Mouse (Mus musculus): ENCODE measurements around the gene Pacsin1. TPM values are rescaled to one million over a fixed set of nuclear protein-coding genes. Genes with fewer than 3 reads are reported as not detected.

Gene Pacsin1
- polyA plus RNA-seq, 1 experiment = 24.0 TPM

DNA sequence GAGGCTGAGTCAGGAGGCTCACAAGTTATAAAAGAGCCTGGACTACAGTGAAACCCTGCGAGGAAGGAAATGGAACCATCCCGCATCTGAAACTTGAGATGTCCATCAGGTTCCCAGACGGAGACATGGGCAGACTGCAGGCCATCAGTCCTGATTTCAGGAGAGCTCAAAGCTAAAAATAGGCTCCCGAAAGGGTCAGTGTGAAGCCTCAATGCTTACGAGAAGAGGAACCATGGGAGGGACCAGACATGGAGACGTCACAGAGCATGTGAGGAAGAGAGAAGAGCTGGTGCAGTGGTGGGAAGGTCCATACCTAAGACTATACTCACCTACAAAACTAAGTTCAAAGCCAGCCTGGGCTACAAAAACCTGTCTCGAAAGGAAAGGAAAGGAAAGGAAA is 39.9 kb upstream of the Pacsin1 start:
- TF ChIP-seq POLR2A (IDR thresholded peaks at IDR 0.05; ENCODE audit: control insufficient read depth, extremely low read depth, insufficient read depth, low read length, poor library complexity) (no peak), CTCF (IDR thresholded peaks at IDR 0.05; ENCODE audit: borderline replicate concordance, control insufficient read depth, extremely low read depth, insufficient read depth, low read length, poor library complexity) (no peak)

DNA sequence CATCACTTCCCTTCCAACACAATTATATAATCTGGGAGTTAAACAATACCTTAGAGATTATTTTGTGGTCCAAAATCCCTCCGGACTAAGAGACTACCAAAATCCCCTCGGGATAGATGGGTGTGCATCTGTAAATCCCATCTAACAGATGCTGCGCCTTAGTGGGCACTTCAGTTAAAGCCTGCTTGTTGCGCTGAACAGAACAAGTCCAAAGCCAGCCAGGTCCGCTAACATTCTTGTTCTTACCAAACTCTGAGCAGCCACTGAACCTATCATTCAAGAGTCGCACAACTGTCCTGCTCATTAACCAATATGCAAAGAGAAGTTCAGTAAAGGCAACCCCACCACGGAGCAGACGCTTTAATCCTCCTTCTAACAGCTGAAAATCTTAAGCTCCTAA is 34.1 kb upstream of the Pacsin1 start:
- no peak overlapping the region for H3K4me3 ChIP-seq (ENCODE audit: control insufficient read depth, insufficient read depth, low read length)
- no peak for DNase-seq
- H3K27me3 ChIP-seq (ENCODE audit: control insufficient read depth, insufficient read depth, low read length) = no peaks in the 10 kb centered on the region
- 63% methylated on average over 8 of the region's 8 CpGs for WGBS
- H3K27ac ChIP-seq (ENCODE audit: control insufficient read depth, insufficient read depth, low read length) = no peak overlapping the region
- no peaks in the 10 kb centered on the region for H3K36me3 ChIP-seq (ENCODE audit: control insufficient read depth, insufficient read depth, low read length)
- H3K4me1 ChIP-seq (replicated peaks; ENCODE audit: control insufficient read depth, insufficient read depth, low read length) = peaks cover 12% of the 10 kb centered on the region
- TF ChIP-seq POLR2A (IDR thresholded peaks at IDR 0.05; ENCODE audit: control insufficient read depth, extremely low read depth, insufficient read depth, low read length, poor library complexity) (no peak), CTCF (IDR thresholded peaks at IDR 0.05; ENCODE audit: borderline replicate concordance, control insufficient read depth, extremely low read depth, insufficient read depth, low read length, poor library complexity) (no peak)

More for the DNA sequence above, 39.9 kb upstream of the Pacsin1 start:
- no peaks in the 10 kb centered on the region for H3K27me3 ChIP-seq (ENCODE audit: control insufficient read depth, insufficient read depth, low read length)
- H3K27ac ChIP-seq (ENCODE audit: control insufficient read depth, insufficient read depth, low read length) = no peak overlapping the region
- no peaks in the 10 kb centered on the region for H3K36me3 ChIP-seq (ENCODE audit: control insufficient read depth, insufficient read depth, low read length)
- peaks cover 15% of the 10 kb centered on the region for H3K4me1 ChIP-seq (replicated peaks; ENCODE audit: control insufficient read depth, insufficient read depth, low read length)
- WGBS = 94% methylated on average over 7 of the region's 7 CpGs
- DNase-seq = no peak
- H3K4me3 ChIP-seq (ENCODE audit: control insufficient read depth, insufficient read depth, low read length) = no peak overlapping the region

DNA sequence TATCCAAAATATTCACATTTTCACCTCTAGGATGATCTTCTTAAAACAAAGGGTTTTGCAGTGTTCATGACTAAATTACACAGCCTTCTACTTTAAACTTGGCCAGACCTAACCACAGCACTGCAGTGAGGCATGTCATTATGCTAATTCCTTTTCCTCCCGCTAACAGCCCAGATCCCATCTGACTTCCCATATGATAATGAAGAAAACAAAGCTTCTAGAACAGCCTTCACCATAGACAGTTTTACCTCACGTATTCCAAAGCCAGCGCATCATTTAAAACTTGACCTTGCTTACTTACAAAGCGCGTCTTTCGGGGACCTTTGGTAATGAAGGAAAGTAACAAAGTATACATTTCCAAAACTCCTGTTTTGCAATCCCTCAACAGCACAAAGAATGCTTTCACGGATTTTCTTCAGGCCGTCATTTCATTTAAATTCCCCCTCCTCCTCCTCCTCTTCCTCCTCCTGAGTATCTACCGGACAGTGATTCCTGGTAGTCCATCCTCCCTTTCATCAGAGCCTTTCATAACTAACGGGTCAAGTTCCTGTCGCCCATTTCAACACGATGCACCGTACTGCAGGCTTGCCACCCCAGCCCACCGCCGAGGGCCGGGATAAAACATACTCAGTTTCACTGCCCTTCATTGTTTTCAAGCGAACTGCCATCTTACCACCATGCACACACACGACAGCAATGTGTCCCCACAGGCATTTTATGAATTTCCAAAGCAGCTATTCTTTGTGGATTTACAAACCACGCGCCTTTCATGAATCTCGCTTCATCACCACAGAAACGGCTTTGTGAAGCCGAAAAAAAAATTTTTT is 33.4 kb upstream of the Pacsin1 start:
- Histone ChIP-seq H3K4me3 (ENCODE audit: control insufficient read depth, insufficient read depth, low read length) (peak overlapping the region; percentile 37), H3K36me3 (ENCODE audit: control insufficient read depth, insufficient read depth, low read length) (no peaks in the 10 kb centered on the region), H3K4me1 (replicated peaks; ENCODE audit: control insufficient read depth, insufficient read depth, low read length) (peaks cover 12% of the 10 kb centered on the region), H3K27me3 (ENCODE audit: control insufficient read depth, insufficient read depth, low read length) (no peaks in the 10 kb centered on the region), H3K27ac (ENCODE audit: control insufficient read depth, insufficient read depth, low read length) (no peak overlapping the region)
- WGBS = 1% methylated on average over 23 of the region's 23 CpGs
- DNase-seq = no peak
- no peak for TF ChIP-seq POLR2A (IDR thresholded peaks at IDR 0.05; ENCODE audit: control insufficient read depth, extremely low read depth, insufficient read depth, low read length, poor library complexity)
- TF ChIP-seq CTCF (IDR thresholded peaks at IDR 0.05; ENCODE audit: borderline replicate concordance, control insufficient read depth, extremely low read depth, insufficient read depth, low read length, poor library complexity) = no peak

DNA sequence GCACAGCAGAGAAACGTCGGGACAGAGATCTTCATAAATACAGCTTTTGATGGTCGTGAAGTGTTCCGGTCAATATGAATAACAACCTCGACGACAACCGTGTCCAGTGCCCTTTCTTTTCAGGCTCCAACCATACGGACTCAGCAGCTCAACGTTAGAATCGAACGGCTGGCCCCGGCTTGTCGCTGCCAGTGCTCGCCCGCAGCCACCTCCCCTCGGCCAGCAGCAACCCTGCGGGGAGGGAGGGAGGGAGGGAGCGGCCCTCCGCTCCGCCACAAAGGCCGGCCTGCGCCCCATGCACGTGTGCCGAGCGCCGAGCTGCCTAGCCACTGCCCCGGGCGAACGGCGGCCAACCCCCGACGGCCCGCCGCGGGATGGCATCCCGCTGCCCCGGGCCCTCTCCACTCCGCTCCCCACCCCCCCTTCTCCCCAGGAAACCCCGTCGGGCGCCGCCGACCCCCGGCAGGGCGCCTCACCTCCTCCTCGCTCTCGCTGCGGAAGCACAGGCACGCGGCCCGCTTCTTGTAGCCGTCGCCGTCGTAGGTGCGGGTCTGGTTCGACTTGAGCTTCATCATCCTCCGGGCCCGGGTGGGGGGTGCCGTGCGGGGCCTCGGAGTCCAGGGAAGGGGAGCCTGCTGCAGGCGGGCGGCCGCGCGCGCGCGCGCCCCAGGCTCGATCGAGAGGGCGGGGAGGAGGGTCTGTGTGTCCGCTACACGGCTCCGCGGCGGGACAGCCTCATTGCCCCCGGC is 32.5 kb upstream of the Pacsin1 start:
- Histone ChIP-seq H3K4me1 (replicated peaks; ENCODE audit: control insufficient read depth, insufficient read depth, low read length) (peaks cover 12% of the 10 kb centered on the region), H3K4me3 (ENCODE audit: control insufficient read depth, insufficient read depth, low read length) (peak overlapping the region; percentile 75), H3K27ac (ENCODE audit: control insufficient read depth, insufficient read depth, low read length) (no peak overlapping the region), H3K36me3 (ENCODE audit: control insufficient read depth, insufficient read depth, low read length) (no peaks in the 10 kb centered on the region), H3K27me3 (ENCODE audit: control insufficient read depth, insufficient read depth, low read length) (no peaks in the 10 kb centered on the region)
- WGBS = under 1% methylated on average over 80 of the region's 80 CpGs
- no peak for TF ChIP-seq CTCF (IDR thresholded peaks at IDR 0.05; ENCODE audit: borderline replicate concordance, control insufficient read depth, extremely low read depth, insufficient read depth, low read length, poor library complexity)
- DNase-seq = peak; percentile 63

DNA sequence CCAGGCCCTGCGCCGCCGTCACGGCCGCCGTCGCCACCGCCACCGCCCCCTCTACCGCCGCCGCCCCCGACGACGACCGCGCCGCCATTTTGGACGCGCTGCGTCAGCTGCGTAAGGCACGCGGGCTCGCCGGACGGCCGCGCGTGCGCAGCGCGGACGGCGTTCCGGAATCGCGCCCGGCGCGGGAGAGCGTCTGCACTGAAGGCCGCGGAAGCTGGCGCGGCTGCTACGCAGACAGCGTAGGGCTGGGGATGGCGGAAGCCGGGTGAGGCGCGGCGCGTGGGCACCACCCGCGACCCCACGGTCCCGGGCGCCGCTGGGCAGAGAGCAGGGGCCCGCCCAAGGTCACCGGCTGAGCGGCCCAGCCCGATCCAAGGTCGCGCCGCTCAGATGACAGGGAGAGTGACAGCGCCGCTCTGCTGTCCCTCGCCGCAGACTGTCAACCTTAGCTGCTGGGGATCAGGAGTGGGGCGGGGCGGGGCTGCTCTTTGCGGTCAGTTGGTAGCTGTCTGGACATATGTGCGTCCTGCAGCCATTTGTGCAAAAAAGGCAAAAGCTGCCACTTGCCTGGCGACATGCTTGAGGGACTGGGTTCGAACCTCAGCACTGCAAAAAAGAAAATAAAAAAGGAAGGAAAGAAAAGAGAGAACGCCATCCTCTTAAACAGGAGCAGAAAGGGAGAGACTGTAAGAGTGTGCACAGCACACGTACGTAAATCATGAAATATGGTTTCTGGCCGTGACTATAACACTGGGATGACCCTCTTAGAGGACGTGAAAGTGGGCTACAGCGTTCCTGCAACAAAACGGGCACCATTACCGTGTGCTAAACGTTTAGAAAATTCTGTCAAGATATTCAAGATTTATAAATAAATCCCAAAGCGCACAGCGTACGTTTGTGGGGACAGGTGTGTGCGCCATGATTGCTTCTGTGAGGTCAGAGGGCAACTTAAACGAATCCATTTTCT is 31.7 kb upstream of the Pacsin1 start, which contains the start of gene Nudt3:
Gene Nudt3, minus strand, starts transcription at position 136 of the 967 bp plus-strand sequence.
- H3K4me3 ChIP-seq (ENCODE audit: control insufficient read depth, insufficient read depth, low read length) = peak within 1 kb of the TSS; percentile 76
- no peak within 1 kb of the TSS for H3K27ac ChIP-seq (ENCODE audit: control insufficient read depth, insufficient read depth, low read length)
- H3K27me3 ChIP-seq (ENCODE audit: control insufficient read depth, insufficient read depth, low read length) = no peaks in the 10 kb centered on the region
- peaks cover 12% of the 10 kb centered on the region for H3K4me1 ChIP-seq (replicated peaks; ENCODE audit: control insufficient read depth, insufficient read depth, low read length)
- H3K36me3 ChIP-seq (ENCODE audit: control insufficient read depth, insufficient read depth, low read length) = no peaks in the 10 kb centered on the region
- TF ChIP-seq POLR2A (IDR thresholded peaks at IDR 0.05; ENCODE audit: control insufficient read depth, extremely low read depth, insufficient read depth, low read length, poor library complexity) (peak; percentile 89), CTCF (IDR thresholded peaks at IDR 0.05; ENCODE audit: borderline replicate concordance, control insufficient read depth, extremely low read depth, insufficient read depth, low read length, poor library complexity) (peak; percentile 61; the same call in 1 of the 2 replicates)
- 7% methylated on average over 89 of the region's 91 CpGs for WGBS
- DNase-seq = peak; percentile 89

Measured in thymus, adult 2 months (tissue).